ENCODE assay signal across 21 mouse cellular contexts in the genomic region with DNA sequence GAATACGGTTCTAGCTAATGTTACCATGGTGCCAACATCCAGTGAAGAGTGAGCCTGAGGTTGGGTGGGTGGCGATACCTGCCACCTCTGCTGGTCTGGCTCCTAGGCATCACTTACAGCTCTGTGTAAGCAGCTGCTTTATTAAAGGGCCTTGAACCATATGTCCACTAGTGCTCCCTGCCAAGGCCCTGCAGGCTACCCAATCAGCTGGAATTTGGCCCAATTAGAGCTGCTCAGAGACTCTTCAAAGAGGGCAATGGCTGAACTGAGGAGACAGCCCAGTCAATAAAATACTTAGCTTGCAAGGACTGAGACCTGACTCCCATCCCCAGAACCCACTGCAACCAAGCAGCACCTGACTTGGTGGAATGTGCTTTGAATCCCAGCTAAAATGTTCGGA.
DNase-seq lines count a peak whose midpoint lies in the region; ATAC-seq and TF ChIP-seq lines count a peak whose summit lies in the region.
"Had no signal": no experiment of that assay in that cellular context is flagged by ENCODE, and none has a peak within 500 bp of the region (broad histone marks: within the 10 kb centered on the region; RNA-seq: fewer than 3 reads in every experiment).

No protein-coding gene starts in this region.

- no peak overlapping the region for H3K9ac ChIP-seq in forebrain, embryonic 14.5 days (ENCODE audit: low read length)
- no peak overlapping the region for H3K9ac ChIP-seq in forebrain, embryonic 11.5 days (ENCODE audit: low read length)
- H3K9ac ChIP-seq in midbrain, postnatal 0 days (replicated peaks; ENCODE audit: low read length, poor library complexity, severe bottlenecking), result no peak overlapping the region
- no peak overlapping the region for H3K9ac ChIP-seq in midbrain, embryonic 16.5 days (ENCODE audit: low read depth, low read length)
- H3K9ac ChIP-seq: embryonic facial prominence, embryonic 12.5 days; forebrain, embryonic 12.5 days; forebrain, postnatal 0 days; heart, embryonic 13.5 days; hindbrain, embryonic 12.5 days had no signal

- no peak overlapping the region for H3K27ac ChIP-seq in cerebellum, adult 2 months (ENCODE audit: insufficient read depth, low read length)
- no peak overlapping the region for H3K27ac ChIP-seq in forebrain, embryonic 14.5 days (ENCODE audit: low read depth, low read length)
- H3K27ac ChIP-seq in forebrain, embryonic 11.5 days (ENCODE audit: low read depth, low read length), result no peak overlapping the region
- H3K27ac ChIP-seq in midbrain, postnatal 0 days (ENCODE audit: low read depth, low read length), result no peak overlapping the region
- no peak overlapping the region for H3K27ac ChIP-seq in midbrain, embryonic 16.5 days (ENCODE audit: low read length)
- H3K27ac ChIP-seq: embryonic facial prominence, embryonic 12.5 days; forebrain, embryonic 12.5 days; heart, embryonic 13.5 days; hindbrain, embryonic 12.5 days had no signal

- DNase-seq in cerebellum, adult 2 months, result peak; percentile 8 to 23
- no peak for DNase-seq in cerebellum, adult 11 months
- peak; percentile 20 for DNase-seq in forebrain, embryonic 14.5 days (ENCODE audit: low spot score)
- no peak for DNase-seq in forebrain, embryonic 11.5 days (ENCODE audit: low spot score)
- DNase-seq in midbrain, postnatal 0 days (ENCODE audit: low spot score), result peak; percentile 62
- DNase-seq in frontal cortex, postnatal 14 days (ENCODE audit: low spot score in 2 of 2), result no peak
- DNase-seq: adrenal gland, postnatal 10 days; B cell, adult 2 months; cerebellum, adult 9-11 months; forebrain, postnatal 0 days; gastrocnemius, postnatal 36 days; heart, adult 11 months; heart, postnatal 36 days had no signal

- no peak for TF ChIP-seq POLR2A in cerebellum, adult 2 months (IDR thresholded peaks at IDR 0.05; ENCODE audit: borderline replicate concordance, insufficient read depth, low read length)

- peaks cover 6% of the 10 kb centered on the region for H3K4me1 ChIP-seq in cerebellum, adult 2 months (ENCODE audit: control insufficient read depth, insufficient read depth, low read length)
- no peaks in the 10 kb centered on the region for H3K4me1 ChIP-seq in forebrain, embryonic 14.5 days (ENCODE audit: control insufficient read depth, insufficient read depth, low read length)
- no peaks in the 10 kb centered on the region for H3K4me1 ChIP-seq in forebrain, embryonic 11.5 days (replicated peaks; ENCODE audit: control insufficient read depth, insufficient read depth, low read length)
- no peaks in the 10 kb centered on the region for H3K4me1 ChIP-seq in midbrain, postnatal 0 days (ENCODE audit: insufficient read depth, low read length)
- H3K4me1 ChIP-seq in midbrain, embryonic 16.5 days (ENCODE audit: control insufficient read depth, insufficient read depth, low read length), result no peaks in the 10 kb centered on the region
- H3K4me1 ChIP-seq: forebrain, embryonic 12.5 days; heart, embryonic 13.5 days had no signal

- no peaks in the 10 kb centered on the region for H3K36me3 ChIP-seq in forebrain, embryonic 14.5 days (ENCODE audit: control insufficient read depth, insufficient read depth, low read length)
- no peaks in the 10 kb centered on the region for H3K36me3 ChIP-seq in forebrain, embryonic 11.5 days (ENCODE audit: control insufficient read depth, insufficient read depth, low read length)
- no peaks in the 10 kb centered on the region for H3K36me3 ChIP-seq in midbrain, postnatal 0 days (ENCODE audit: insufficient read depth, low read length)
- H3K36me3 ChIP-seq in midbrain, embryonic 16.5 days (ENCODE audit: control insufficient read depth, insufficient read depth, low read length), result no peaks in the 10 kb centered on the region
- H3K36me3 ChIP-seq: embryonic facial prominence, embryonic 12.5 days; forebrain, embryonic 12.5 days; G1E; heart, embryonic 13.5 days; hindbrain, embryonic 12.5 days had no signal

- ATAC-seq in forebrain, embryonic 14.5 days, result no peak; the same call in 1 of the 2 replicates
- ATAC-seq in forebrain, embryonic 11.5 days (replicated peaks; ENCODE audit: low FRiP score), result no peak
- no peak for ATAC-seq in midbrain, postnatal 0 days (ENCODE audit: low FRiP score)
- no peak for ATAC-seq in midbrain, embryonic 16.5 days
- ATAC-seq: CD4-positive, CD25-positive, alpha-beta regulatory T cell, adult 4 months; forebrain, postnatal 0 days; hindbrain, embryonic 16.5 days had no signal

- H3K27me3 ChIP-seq in cerebellum, adult 2 months (ENCODE audit: control insufficient read depth, insufficient read depth, low read length), result no peaks in the 10 kb centered on the region
- H3K27me3 ChIP-seq in forebrain, embryonic 14.5 days (replicated peaks; ENCODE audit: control insufficient read depth, insufficient read depth, low read length), result no peaks in the 10 kb centered on the region
- no peaks in the 10 kb centered on the region for H3K27me3 ChIP-seq in forebrain, embryonic 11.5 days (ENCODE audit: control insufficient read depth, insufficient read depth, low read length)
- H3K27me3 ChIP-seq in midbrain, postnatal 0 days (ENCODE audit: insufficient read depth, low read length), result no peaks in the 10 kb centered on the region
- no peaks in the 10 kb centered on the region for H3K27me3 ChIP-seq in midbrain, embryonic 16.5 days (ENCODE audit: control insufficient read depth, insufficient read depth, low read depth, low read length)
- H3K27me3 ChIP-seq: embryonic facial prominence, embryonic 12.5 days; forebrain, embryonic 12.5 days; heart, embryonic 13.5 days; hindbrain, embryonic 12.5 days had no signal

- H3K9me3 ChIP-seq in forebrain, embryonic 14.5 days (replicated peaks; ENCODE audit: control insufficient read depth, low read length), result no peaks in the 10 kb centered on the region
- H3K9me3 ChIP-seq in forebrain, embryonic 11.5 days (ENCODE audit: control insufficient read depth, low read length), result no peaks in the 10 kb centered on the region; the same call in none of the 2 replicates
- H3K9me3 ChIP-seq in midbrain, postnatal 0 days (ENCODE audit: low read length), result no peaks in the 10 kb centered on the region
- no peaks in the 10 kb centered on the region for H3K9me3 ChIP-seq in midbrain, embryonic 16.5 days (replicated peaks; ENCODE audit: control insufficient read depth, low read length, poor library complexity, severe bottlenecking)
- H3K9me3 ChIP-seq: forebrain, embryonic 12.5 days; hindbrain, embryonic 12.5 days had no signal

- 21% methylated on average over 3 of the region's 3 CpGs for WGBS in cerebellum, adult 2 months
- WGBS in forebrain, embryonic 14.5 days, result 71% methylated on average over 3 of the region's 3 CpGs
- WGBS in forebrain, embryonic 11.5 days, result 84% methylated on average over 3 of the region's 3 CpGs
- 74% methylated on average over 3 of the region's 3 CpGs for WGBS in midbrain, postnatal 0 days
- WGBS in midbrain, embryonic 16.5 days, result 88% methylated on average over 3 of the region's 3 CpGs

- H3K4me3 ChIP-seq in cerebellum, adult 2 months (replicated peaks; ENCODE audit: insufficient read depth, low read depth, low read length), result no peak overlapping the region
- H3K4me3 ChIP-seq in forebrain, embryonic 14.5 days (ENCODE audit: low read depth, low read length), result no peak overlapping the region
- H3K4me3 ChIP-seq in forebrain, embryonic 11.5 days (ENCODE audit: low read depth, low read length), result no peak overlapping the region
- H3K4me3 ChIP-seq in midbrain, postnatal 0 days (ENCODE audit: low read depth, low read length), result no peak overlapping the region
- no peak overlapping the region for H3K4me3 ChIP-seq in midbrain, embryonic 16.5 days (ENCODE audit: low read depth, low read length)
- H3K4me3 ChIP-seq: embryonic facial prominence, embryonic 12.5 days; forebrain, embryonic 12.5 days; heart, embryonic 13.5 days; hindbrain, embryonic 12.5 days had no signal

- TF ChIP-seq CTCF in cerebellum, adult 2 months (IDR thresholded peaks at IDR 0.05; ENCODE audit: borderline replicate concordance, insufficient read depth, low read depth, low read length), result no peak
- no peak for TF ChIP-seq CTCF in midbrain, postnatal 0 days (IDR thresholded peaks at IDR 0.05)

- H3K4me2 ChIP-seq in forebrain, embryonic 14.5 days (ENCODE audit: low read length), result no peak overlapping the region
- H3K4me2 ChIP-seq in forebrain, embryonic 11.5 days (ENCODE audit: low read depth, low read length, severe bottlenecking), result no peak overlapping the region
- no peak overlapping the region for H3K4me2 ChIP-seq in midbrain, postnatal 0 days (ENCODE audit: low read depth, low read length, poor library complexity, severe bottlenecking)
- H3K4me2 ChIP-seq in midbrain, embryonic 16.5 days (ENCODE audit: low read length), result no peak overlapping the region
- H3K4me2 ChIP-seq: embryonic facial prominence, embryonic 12.5 days; forebrain, embryonic 12.5 days; heart, embryonic 13.5 days; hindbrain, embryonic 12.5 days had no signal

Comparison
In these comparisons a context has a peak if more than half of its experiments do, and no peak if none do; other contexts are left out.
1. DNase-seq: peak in cerebellum, adult 2 months (2 of 2), forebrain, embryonic 14.5 days (single experiment) and midbrain, postnatal 0 days (single experiment); none in cerebellum, adult 11 months (single experiment), forebrain, embryonic 11.5 days (single experiment) and frontal cortex, postnatal 14 days (0 of 2).